Mouse (Mus musculus): Measurements from ENCODE around the gene Pga5. TPM values are rescaled to one million over a fixed set of nuclear protein-coding genes. Genes with fewer than 3 reads are reported as not detected.

The Pga5 gene
- polyA plus RNA-seq, 2 experiments from 2014 or later, result not detected

DNA sequence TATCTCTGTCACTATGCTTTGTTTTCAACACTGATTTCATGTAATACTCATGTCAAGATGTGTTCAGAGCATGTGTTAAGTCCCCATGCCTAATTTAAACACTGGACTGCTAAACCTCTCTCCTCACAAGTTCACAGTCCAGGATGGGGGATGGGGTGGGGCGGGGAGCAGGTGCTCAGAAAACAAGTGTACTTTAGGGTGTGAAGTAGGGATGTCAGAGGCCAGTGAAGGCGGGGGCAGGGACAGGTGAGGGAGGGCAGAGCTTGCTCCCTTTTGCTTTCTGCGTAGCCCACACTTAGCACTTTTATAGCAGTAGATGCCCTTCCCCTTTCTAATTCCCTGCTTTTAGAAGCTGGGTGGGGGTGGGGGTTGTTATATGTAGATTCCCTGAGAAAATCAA lies 12.8 kb downstream of the Pga5 start:
- ATAC-seq, result no peak

DNA sequence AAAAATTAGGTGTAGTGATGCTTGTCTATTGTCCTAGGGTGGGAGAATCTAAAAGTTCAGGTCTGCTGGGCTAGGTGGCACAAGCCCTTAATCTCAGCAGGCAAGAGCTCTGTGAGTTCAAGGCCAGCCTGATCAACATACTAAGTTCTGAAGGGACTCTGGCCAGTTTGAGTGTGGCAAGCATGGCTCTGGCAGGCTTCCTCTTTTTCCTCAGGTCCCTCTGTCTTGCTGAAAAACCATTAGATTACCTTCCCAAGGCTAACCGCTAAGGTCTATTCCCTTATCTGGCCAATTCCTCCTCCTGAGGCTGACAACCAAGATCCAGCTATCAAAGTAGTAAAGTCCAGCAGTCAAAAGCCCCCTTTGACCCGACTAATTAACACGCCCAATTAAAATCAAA lies 15.2 kb downstream of the Pga5 start:
- ATAC-seq, result no peak

DNA sequence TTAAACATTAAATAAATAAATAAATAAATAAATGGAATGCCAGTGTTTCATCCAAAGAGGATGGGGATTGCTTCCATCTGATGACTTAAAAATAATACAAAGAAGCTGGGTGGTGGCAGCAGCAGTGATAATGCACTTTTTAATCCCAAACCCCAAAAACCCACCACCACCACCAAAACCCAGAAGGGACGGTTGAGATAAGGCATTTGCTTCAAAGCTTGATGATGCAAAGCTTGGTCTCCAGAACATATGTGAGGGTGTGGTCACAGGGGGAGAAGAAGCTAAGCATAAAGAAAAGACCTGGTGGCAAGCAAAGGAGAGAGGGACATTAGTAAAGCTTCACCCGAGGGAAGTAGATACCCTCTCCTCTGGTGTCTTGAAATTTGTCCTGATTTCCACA lies 16.0 kb downstream of the Pga5 start:
- no peak for ATAC-seq

DNA sequence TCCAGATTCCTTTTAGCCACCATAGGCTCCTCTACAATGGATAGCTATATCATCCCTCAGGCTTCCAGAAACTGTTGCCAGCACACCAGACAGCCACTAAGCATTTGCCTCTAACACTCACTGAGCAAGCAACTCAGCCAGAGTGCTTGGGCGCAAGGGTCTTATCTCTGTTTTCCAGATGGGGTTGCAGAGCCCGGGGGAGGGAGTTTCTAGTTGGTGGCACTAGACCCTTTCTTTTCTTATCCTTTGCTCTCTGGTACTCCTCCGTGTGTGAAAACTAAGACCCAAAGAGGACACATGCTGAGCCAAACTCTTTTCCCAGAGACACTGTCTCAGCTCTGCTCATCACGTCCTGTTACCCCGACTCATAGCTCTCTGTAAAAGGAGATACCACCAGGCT lies 16.5 kb downstream of the Pga5 start:
- ATAC-seq, result no peak

DNA sequence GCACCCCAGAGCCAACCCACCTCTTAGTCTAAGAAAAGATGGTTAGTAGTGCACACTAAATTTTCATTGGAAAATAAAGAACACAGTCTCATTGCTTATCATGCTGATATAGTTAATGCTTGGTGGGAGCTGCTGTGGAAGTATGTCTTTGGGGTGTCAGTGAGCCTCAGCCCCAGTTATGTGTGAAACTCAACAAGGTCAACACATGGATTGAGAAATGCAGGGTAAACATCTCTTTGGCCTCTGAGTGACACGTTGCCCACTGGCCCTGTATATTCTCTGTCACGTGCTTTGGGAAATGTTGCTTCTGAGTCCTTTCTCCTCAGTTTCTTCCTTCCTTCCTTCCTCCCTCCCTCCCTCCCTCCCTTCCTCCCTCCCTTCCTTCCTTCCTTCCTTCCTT lies 19.5 kb downstream of the Pga5 start:
- no peak for ATAC-seq

DNA sequence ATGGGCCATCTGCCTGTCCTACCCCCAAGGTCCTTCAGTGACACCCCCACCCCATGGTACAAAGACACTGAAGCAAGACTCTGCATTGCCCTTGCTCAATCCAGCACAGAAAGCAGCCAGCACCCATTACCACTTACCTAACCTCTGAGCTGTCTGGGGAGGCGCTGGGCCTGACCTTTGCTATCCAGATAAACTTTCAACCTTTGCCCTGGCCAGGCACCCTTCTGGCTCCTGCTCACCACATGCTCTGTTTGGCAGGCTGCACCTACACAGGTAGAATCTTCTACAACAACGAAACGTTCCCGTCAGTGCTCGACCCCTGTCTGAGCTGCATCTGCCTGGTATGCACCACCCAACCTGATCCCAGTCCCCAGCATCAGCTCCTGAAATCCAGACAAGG lies 20.1 kb downstream of the Pga5 start:
- no peak for ATAC-seq

DNA sequence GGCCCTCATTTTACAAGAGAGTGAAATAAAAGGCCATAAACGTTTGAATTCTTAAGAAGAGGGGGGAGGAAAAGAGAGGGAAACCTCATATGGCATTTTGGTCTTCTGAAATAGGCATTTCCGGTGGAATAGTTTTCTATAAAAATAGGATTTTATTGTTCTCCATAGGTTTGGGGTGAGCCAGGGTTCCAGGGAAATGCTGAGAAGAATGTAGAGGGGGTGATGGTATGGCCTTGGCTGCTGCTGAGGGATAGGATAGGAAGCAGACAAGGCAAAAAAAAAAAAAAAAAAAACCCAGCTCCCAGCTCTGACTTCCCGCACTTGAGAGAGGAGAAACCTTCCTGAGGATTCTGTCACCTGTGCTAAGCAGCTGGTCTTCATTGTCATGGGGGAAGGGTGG lies 21.8 kb downstream of the Pga5 start:
- no peak for ATAC-seq

DNA sequence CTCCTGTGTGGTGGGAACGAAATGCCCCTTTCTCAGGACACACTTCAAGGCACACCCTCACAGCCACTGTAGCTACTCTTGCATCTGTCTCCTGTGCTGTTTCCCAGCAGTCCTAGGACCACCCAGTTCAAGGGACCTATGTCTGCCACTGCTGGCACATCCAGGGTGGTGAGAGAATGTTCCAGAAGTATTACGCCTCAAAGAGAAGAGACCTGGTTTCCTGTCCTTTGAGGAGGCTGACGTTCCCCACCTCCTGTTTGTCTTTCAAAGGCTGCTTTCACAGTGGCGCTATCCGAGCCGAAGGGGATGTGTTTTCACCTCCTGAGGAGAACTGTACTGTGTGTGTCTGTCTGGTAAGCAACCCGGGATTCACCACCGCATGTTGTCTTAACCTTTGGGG lies 29.7 kb downstream of the Pga5 start:
- ATAC-seq, result no peak

DNA sequence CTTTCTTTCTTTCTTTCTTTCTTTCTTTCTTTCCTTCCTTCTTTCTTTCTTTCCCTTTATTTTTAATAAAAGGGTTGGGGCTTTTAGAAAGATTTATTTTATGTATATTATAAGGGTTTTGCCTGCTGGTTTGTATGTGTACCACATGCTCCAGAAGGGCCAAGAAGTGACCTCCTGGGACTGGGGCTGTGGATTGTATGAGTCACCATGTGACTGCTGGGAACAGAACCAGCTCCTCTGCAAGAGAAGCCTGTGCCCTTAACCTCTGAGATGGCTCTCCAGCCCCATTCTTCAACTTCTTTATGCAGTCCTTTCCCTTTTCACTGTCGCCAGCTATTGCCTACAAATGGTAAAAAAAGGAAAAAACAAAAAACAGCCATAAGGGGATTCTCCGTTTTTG lies 32.3 kb downstream of the Pga5 start:
- no peak for ATAC-seq

DNA sequence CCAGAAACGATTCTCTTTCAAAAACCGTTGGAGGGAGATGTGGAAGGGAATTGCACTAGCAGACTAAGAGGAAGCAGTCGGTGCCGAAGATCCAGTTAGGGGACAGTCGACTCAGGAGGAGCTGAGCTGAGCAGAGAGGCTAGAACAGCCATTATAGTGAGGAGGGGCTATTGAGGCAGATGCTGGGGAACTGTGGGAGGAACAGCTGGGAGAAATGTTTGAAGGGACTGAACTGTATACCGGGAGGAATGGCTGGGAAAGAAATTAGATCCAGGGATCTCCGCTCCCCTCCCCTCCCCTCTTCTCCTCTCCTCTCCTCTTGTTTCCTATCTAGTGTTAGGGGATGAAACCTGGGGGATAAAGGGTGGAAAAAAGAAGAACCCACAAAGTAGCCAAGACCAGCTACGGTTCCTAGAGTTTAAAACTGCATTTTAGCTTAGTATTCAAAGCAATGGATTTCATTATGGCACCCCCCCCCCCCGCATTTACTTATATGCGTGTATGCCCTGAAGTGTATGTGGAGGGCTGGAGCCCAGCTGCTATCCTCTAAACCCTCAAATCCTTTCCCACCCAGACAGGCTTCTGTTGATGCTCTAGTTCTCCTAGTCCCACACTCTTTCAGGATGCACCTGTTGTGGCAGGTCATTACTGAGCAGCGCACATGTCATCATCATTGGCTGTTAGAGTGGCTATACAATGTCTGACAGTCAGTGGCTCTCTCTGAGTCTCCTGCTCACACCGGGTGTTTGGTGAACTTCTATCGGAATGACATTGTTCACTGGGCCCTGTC lies 37.1 kb downstream of the Pga5 start:
- ATAC-seq, result no peak

DNA sequence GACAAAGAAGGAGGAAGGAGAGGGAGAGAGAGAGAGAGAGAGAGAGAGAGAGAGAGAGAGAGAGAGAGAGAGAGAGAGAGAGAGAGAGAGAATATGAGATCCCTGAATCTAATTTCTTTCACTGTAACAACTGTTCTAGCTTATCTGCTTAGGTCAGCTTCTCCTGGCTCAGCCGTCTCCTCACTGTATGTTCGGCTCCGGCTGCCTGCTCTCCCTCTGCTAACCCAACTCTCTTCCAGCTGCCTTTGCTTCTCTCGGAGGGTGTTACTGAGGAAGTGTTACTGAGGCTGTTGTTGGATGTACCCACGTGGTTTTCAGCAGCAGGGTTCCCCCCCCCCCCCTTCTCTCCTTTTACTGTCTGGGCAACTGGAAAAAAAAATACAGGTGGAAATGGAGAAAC lies 37.8 kb downstream of the Pga5 start:
- ATAC-seq, result no peak

DNA sequence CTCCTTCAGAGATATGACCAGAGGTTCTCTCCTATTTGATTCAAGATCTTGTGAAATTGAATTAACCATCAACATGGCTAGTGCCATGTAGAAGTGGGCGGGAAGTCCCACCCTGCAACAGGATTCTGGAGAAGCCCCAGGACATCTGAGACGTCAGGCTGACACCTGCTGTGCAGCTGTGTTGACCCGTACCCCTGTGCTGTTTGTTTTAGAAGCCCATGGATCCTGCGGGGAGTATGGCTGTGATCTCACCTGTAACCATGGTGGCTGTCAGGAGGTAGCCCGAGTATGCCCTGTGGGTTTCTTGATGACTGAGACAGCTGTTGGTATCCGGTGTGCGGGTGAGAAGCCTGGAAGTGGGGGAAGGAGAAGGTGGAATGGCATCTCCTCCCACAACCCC lies 40.0 kb downstream of the Pga5 start:
- ATAC-seq, result no peak

DNA sequence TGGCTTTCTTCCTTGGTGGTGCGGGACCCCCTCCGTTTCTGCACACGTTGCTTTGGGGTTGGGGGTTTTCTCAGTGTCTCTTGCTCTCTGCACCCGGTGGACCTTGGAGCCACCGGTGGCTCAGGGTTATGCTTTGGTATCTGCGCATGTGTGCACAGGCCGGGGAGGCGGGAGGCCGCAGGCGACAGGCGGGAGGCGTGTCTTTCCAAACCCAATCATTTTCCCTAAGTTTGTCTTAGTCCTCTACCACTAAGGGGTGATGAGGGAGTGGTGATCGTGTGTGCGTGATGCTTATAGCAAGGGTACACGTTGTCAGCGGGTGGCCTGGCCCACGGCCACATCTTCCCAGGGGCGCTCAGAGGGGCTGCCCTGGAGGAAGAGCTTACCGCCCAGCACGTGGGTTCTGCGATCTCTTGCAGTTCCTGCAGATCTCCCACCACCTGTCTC lies 43.0 kb downstream of the Pga5 start:
- ATAC-seq, result no peak

DNA sequence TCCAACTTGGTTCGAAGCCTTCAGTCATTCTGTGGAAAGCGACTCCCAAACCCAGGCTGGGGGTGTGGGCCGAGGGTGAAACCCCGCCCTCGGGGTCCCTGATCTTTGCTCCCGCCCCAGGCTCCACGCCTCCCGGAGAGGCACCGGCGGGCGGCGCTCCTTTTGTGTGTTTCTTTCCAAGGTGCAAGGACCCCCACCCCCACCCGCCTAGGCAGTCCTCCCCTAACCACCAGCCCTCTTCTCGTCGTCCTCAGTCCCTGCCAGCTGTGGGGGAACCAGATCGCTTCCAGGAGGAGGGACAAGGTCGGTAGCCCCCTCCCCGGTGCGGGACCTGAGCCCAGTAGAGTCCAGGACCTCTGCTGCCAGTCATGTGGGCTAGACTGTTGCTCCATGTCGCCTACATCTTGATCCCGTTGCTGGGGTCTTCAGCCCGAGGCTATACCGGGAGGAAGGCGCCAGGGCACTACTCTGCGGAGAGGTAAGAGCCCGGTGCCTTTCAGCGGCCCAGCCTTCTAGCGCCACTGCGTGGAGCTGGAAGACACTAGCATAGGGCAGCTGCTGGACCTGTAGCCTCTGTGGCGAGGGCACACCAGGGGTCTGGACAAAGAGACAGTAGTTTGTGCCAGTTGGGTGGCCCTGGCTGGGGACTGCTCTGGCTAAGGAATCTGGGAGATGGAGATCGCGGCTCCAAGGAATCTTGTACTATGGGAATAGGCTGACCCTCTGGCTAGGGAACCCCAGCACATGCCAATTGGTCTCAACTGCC lies 43.6 kb downstream of the Pga5 start, which contains the start of gene Vwce:
Vwce (plus strand) TSS at position 108 of the 766 bp plus-strand sequence.
- no peak for ATAC-seq

Other genes starting within 250 kb of the Pga5 start
- gene Lrrc10b, start 220.6 kb downstream of the Pga5 start, polyA plus RNA-seq (2017; shearing (Covaris generic)), result not detected
- 1 to 10 TPM in 1 of 2 experiments, under 1 TPM in 1; 0.31 to 1.4 TPM for gene Ppp1r32, start 195.1 kb downstream of the Pga5 start, polyA plus RNA-seq (2017; shearing (Covaris generic))
- gene Cpsf7, start 152.8 kb downstream of the Pga5 start, polyA plus RNA-seq (2017; shearing (Covaris generic)), result 10 to 100 TPM; 59.0 to 79.6 TPM
- gene Sdhaf2, start 151.9 kb downstream of the Pga5 start, polyA plus RNA-seq (2017; shearing (Covaris generic)), result 100 to 1,000 TPM in 1 of 2 experiments, 10 to 100 TPM in 1; 92.6 to 104 TPM
- gene Tmem216, start 121.8 kb downstream of the Pga5 start, polyA plus RNA-seq (2017; shearing (Covaris generic)), result 10 to 100 TPM; 10.7 to 13.6 TPM
- 10 to 100 TPM; 39.1 to 52.7 TPM for gene Cyb561a3, start 100.9 kb downstream of the Pga5 start, polyA plus RNA-seq (2017; shearing (Covaris generic))
- gene Tmem138, start 100.7 kb downstream of the Pga5 start, polyA plus RNA-seq (2017; shearing (Covaris generic)), result 10 to 100 TPM; 19.3 to 23.0 TPM
- gene Ddb1, start 72.7 kb downstream of the Pga5 start, polyA plus RNA-seq (2017; shearing (Covaris generic)), result 100 to 1,000 TPM; 104 to 182 TPM
- 10 to 100 TPM in 1 of 2 experiments, 1 to 10 TPM in 1; 9.2 to 12.7 TPM for gene Tkfc, start 72.4 kb downstream of the Pga5 start, polyA plus RNA-seq (2017; shearing (Covaris generic))
- not detected for gene Vwce, start 43.9 kb downstream of the Pga5 start, polyA plus RNA-seq (2017; shearing (Covaris generic))
- gene Vps37c, start 10.7 kb upstream of the Pga5 start, polyA plus RNA-seq (2017; shearing (Covaris generic)), result 10 to 100 TPM; 14.5 to 15.7 TPM
- 100 to 1,000 TPM; 449 to 646 TPM for gene Cd5, start 60.9 kb upstream of the Pga5 start, polyA plus RNA-seq (2017; shearing (Covaris generic))
- 100 to 1,000 TPM; 464 to 904 TPM for gene Cd6, start 152.0 kb upstream of the Pga5 start, polyA plus RNA-seq (2017; shearing (Covaris generic))
- 1 to 10 TPM; 2.0 to 4.2 TPM for gene Slc15a3, start 161.7 kb upstream of the Pga5 start, polyA plus RNA-seq (2017; shearing (Covaris generic))
- gene Tmem132a, start 191.9 kb upstream of the Pga5 start, polyA plus RNA-seq (2017; shearing (Covaris generic)), result under 1 TPM in 1 of 2 experiments, not detected in 1; 0.39 TPM
- gene Tmem109, start 203.9 kb upstream of the Pga5 start, polyA plus RNA-seq (2017; shearing (Covaris generic)), result 10 to 100 TPM; 57.5 to 82.3 TPM
- 10 to 100 TPM; 10.4 to 24.8 TPM for gene Prpf19, start 217.2 kb upstream of the Pga5 start, polyA plus RNA-seq (2017; shearing (Covaris generic))
- gene Zp1, start 242.6 kb upstream of the Pga5 start, polyA plus RNA-seq (2017; shearing (Covaris generic)), result not detected